Mouse (Mus musculus) embryo, embryonic 11.5 days (tissue): Measurements from ENCODE around the gene Ube4b.
"Not testable (repeated sequence)": the region's sequence is repeated elsewhere in the genome, so short reads cannot be mapped to it uniquely, and the experiment has no call there.

Experiments used
- DNase-seq: peaks from one replicate; pipeline ENCODE4 v3.0.0-alpha.2; 2012; ENCODE audit warnings: low read depth, low spot score

The Ube4b gene

GRCm38 (mm10) chr4:149431887-149432286, 5.3 kb upstream of the Ube4b start:
- not testable (repeated sequence) for DNase-seq

GRCm38 (mm10) chr4:149429592-149429991, 3.0 kb upstream of the Ube4b start:
- DNase-seq: no peak

DNA sequence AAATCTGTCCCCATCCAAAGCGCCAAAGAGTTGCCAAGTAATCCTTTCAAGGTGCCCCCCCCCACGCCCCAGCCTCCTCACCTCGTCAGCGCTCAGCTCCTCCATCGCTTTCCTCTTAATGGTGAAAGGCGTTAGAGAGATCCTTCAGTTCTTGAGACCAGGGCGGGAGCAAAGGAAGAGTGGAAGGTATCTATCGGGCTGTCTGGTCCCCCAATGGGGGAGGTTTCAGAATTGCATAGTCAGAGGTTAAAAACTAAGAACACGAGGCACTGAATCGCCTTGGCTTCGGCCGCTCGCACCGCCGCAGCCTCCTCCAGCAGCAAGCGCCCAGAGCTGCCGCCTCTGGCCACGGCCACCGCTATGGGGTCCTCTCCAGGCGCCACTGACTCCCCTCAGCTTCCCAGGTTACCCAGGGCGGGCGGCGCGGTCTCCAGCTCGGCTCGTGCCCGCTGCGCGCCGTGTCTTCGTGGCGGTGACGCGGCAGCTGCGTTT, 702 bp downstream of the Ube4b start:
- no peak for DNase-seq

DNA sequence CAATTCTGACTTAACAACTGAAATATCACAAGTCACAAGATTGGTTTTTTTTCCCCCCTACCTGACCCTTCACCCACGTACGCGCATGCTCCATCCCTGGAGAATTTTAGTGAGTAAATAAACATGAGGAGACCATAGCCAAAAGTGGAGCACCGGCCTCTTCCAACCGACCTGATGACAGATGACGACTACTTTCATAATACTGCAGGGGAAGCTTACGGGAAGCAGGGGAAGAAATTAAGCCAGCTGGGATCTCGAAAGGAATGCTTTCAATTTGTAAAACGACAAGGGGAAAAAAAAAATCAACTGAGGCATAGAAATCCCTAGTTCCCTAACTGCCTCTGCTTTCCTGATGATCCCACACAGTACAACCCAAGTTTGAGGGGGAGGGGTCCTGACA, 1.8 kb downstream of the Ube4b start:
- no peak for DNase-seq

DNA sequence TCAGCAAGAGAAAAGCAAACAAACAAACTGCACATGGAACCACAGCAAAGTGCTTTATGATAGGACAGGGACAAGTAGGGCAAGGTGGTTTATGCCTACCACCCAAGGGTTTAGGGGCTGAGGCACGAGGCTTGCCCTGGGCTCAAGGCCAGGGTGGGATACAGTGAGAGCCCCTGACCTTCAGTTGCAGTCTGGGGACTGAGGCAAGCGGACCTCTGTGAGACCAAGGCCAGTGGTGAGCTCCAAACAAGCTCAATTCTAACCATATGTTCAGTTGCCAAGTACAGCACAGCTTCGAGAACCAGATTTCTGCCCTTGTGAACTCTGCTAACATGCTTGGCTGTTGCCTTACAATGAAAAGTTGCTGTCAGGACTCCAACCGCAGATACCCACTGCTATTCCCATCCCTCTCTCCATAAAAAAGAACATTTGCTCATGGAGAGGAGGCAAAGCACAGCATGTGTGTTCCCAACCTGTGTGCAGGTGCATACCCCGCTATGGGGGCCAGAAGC, 8.6 kb downstream of the Ube4b start:
- DNase-seq: no peak

GRCm38 (mm10) chr4:149416986-149417385, 9.6 kb downstream of the Ube4b start:
- no peak for DNase-seq

DNA sequence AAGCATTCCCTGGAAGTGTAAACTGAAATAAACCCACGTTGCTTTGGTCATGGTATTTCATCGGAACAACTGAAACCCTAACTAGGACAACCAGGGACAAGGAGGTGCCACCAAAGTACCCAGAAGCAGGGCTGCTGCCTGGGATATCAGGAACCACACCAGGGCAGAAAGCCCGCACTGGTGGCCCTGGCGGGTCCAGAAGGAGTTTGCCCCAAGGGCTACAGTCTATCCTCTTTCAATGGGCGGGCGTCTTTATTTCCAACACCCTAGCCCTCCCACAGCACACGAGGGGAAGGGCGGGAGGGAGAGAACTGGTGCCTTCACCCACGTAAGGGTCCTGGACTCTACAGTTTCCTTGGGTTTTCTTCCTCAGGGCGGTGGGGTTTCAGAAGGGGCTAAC, 10.1 kb downstream of the Ube4b start:
- no peak for DNase-seq

DNA sequence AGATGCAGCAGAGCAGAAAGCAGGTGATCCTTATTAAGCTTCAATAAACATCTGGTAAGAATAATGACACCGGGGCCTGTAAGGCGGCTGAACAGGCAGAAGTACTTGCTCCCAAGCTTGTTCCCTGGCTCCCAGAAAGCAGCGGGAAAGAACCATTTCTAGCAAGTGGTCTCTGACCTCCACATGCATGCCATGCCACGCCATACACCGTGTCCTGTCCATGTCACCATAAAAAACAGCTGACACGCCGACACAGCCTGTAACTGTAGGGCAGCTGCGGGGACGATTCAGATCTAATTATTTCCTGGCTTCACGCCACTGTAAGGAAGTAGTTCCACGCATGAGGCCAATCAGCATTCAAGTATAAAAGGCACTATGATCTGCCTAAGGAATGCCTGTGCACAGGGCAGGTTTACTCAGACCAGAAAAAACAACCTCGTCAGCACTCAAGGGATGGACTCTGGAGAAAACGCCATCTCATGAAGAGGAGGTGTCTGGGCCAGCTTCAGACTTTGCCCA, 10.8 kb downstream of the Ube4b start:
- no peak for DNase-seq

- DNase-seq: no peak
Measured at GRCm38 (mm10) chr4:149414259-149414658, 12.3 kb downstream of the Ube4b start.

DNA sequence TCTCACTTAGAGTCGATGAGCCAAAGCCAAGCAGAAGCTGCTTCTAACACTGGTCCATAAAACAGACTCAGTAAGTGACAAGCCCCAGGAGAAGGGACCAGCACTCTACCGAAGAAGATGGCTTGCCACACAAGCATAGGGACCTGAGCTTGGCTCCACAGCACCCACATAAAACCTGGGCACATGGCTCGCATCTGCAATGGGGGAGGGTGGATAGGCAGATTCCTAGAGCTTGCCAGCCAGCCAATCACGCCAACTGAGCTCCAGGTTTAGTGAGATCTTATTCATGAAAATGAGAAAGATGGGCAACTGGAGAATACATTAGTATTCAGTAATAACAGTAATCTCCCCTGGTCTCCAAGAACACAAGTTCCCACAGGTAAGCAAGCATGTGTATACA, 16.8 kb downstream of the Ube4b start:
- no peak for DNase-seq

GRCm38 (mm10) chr4:149408331-149408730, 18.2 kb downstream of the Ube4b start:
- no peak for DNase-seq

GRCm38 (mm10) chr4:149407461-149407860, 19.1 kb downstream of the Ube4b start:
- no peak for DNase-seq

- no peak for DNase-seq
Measured at GRCm38 (mm10) chr4:149405713-149406443, 20.7 kb downstream of the Ube4b start.

GRCm38 (mm10) chr4:149404640-149405465, 21.7 kb downstream of the Ube4b start:
- DNase-seq: no peak

DNA sequence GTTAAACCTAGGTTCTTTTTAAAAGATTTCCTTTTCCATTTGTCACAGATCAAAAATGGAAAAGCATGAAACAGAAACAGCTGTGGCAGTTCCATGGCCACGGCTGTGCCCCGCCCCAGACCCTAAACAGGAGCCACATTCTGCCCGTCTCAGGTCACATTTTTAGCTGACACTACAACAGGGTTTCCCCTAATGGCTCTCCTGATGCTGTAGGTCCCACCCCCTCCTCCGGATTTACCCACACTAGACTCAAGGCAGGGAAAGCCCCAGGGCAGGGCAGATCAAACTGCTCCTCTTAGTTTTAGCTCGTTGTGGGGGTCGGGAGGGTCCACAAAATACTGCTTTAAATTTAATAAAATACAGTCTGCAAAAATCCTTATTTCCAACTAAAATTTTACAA, 23.5 kb downstream of the Ube4b start:
- no peak for DNase-seq

- no peak for DNase-seq
Measured at GRCm38 (mm10) chr4:149401591-149401982, 25.0 kb downstream of the Ube4b start.

GRCm38 (mm10) chr4:149400878-149401590, 25.5 kb downstream of the Ube4b start:
- DNase-seq: no peak

DNA sequence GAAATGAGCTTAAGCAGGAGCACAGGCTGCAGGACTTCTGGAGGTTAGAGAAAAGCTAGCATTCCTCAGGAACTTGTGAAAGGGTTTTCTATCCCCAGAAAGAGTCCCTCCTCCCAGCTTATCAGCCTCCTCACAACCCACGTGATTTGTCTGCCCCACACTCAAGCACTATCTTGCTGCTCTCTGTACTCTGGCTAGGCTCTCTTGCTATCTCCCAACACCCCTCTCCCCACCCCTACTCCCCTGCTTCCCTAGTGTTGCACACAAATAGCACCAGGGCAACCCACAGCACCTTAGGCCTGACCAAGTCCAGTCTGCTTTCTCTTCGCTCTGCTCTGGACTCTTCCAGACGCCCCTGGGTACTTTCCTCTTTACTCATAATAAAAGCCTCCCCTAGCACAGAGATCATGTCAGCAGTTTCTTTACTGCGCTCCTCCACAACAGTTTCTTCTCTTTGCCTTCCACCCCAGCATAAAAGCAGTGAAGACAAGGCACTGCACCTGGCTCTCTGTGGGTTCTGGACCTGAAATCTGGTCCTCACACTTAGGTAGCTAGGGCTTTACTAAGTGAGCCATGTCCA, 27.1 kb downstream of the Ube4b start:
- DNase-seq: no peak

DNA sequence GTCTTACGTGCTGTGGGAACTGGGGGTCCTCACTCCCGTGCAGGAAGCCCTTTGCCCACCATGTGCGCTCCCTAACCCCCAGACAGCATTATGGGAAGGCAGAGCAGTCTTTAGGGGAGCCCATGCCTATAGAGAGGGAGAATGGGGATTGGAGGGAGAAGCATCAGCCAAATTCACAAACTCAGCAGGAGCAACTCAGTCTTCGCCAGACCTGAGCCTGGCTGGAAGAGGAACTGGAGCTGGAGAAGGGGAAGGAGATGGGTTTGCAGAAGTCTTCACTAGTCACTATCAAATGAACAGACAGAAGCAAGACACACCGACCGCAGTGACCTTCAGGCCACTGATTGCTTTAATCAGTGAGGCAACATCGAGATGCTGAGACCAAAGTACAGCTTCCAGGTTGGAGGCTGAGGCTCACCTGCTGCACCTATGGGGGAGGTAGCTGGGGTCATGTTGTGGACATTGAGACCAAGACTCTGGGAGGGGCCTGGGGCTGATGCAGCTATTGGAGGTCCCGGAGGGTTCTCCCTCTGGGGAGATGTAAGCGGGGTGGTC, 28.3 kb downstream of the Ube4b start:
- DNase-seq: no peak

- no peak for DNase-seq
Measured at GRCm38 (mm10) chr4:149396433-149397306, 29.9 kb downstream of the Ube4b start.
